Mouse (Mus musculus): Measurements from ENCODE around the gene Tmem165.

Gene Tmem165

DNA sequence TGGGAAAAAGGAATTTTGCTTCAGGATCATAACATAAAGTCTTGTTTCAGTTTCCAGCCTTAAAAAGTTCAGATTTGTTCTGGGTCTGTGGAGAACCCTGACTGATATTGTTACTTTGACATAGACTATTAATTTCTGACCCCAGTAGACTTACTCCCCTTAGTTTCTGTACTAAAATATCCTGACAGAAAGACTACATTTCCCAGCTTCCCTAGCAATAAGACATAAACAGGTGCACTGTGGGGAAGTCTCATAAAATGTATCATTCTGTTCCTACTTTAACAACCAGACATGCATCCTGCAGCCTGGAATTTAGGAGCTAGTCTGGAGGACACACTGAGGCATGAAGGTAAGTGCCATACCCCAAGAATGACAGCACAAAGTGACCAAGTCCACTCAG, 12.6 kb upstream of the Tmem165 start:
- no peak for DNase-seq (ENCODE audit: low read depth, low spot score)

- DNase-seq (ENCODE audit: low read depth, low spot score), result no peak
Measured at GRCm38 (mm10) chr5:76175051-76175450, 8.6 kb upstream of the Tmem165 start.

DNA sequence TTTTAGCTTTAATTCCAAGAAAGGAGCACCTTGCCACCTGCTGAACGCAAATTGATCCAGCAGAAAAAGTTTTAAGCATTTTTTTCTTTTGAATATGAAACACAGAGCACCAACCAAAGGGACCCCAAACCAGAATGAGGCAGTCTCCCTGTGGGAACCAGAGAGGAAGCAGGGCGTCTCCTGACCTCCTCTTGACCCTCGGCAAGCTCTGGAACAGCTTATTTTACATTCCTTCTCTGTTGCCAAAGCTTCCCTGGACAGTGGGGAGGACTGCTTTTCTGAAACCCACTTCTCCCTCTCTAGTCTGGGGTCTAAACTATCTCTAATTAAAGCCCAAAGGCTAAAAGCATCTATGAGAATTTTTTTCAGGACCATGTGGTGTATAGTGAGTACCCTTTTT, 7.3 kb upstream of the Tmem165 start:
- DNase-seq (ENCODE audit: low read depth, low spot score), result no peak

- no peak for DNase-seq (ENCODE audit: low read depth, low spot score)
Measured at GRCm38 (mm10) chr5:76176841-76177240, 6.8 kb upstream of the Tmem165 start.

DNA sequence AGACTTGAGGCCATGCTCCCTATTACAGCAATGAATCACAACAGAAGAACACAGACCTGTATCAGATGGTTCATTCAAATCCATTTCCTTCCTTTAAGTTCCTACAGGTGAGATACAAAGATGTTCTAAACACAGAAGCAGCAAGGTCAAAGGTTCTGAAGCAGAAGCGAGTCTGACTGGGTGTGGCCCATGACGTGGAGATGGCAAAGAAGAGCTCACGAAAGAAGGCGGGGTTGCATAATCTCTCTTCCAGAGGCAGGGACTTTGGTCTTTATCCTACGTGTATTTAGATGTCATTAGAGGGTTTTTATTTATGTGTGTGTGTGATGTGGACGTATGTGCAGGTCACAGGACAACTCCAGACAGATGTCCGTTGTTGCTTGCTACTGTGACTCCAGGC, 6.0 kb upstream of the Tmem165 start:
- DNase-seq (ENCODE audit: low read depth, low spot score), result no peak

- DNase-seq (ENCODE audit: low read depth, low spot score), result no peak
Measured at GRCm38 (mm10) chr5:76179171-76179570, 4.5 kb upstream of the Tmem165 start.

- DNase-seq (ENCODE audit: low read depth, low spot score), result no peak
Measured at GRCm38 (mm10) chr5:76179791-76180190, 3.9 kb upstream of the Tmem165 start.

DNA sequence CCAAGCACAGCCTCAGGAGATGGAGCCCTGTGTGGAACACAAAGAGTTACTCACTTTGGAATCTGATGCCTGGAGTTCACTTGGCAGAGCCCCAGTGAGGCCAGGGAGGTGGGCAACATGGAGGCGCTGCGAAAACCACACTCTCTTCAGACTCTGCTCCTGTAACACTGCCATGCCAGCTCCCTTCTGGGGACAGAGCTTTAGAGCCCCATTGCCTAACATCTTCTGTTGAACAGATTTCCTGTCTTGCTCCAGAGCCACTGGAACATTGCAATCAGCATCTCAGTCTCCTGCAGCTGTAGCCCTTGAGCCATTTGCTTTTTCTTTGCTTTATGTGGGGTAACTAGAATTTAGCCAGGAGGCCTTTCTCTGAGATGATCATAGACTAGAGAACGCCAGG, 1.4 kb upstream of the Tmem165 start:
- DNase-seq (ENCODE audit: low read depth, low spot score), result no peak

DNA sequence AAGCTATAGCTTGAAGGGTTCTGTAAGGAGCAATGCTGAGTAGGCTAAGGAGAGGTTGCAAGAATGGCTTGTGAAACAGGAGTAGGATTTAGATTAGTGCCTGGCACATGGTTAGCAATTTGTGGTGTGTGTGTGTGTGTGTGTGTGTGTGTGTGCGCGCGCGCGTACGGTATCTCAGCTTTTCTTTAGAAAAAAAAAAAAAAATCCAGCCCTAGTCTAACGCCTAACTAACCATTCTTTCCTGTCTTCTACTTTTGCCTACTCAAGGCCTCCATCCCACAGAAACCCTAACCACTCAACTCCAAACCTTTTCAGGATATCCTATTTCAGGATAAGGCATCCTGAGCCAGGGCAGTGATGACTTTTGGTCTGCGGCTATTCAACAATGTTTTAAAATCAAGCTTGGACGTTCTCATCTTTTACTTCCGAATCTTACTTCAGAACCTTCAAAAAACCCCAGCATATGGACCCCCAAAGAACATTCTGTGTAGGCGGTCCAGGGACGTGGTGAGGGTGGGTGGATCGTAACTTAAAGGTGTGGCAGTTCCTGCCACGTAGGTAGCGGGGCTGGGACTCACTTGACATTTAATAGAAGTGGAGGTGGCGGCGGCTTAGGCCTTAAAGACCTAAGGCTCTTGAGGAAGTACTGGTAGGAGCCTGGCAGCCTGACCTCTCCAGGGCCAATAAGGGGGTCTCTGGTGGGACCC, 484 bp upstream of the Tmem165 start:
- no peak for DNase-seq (ENCODE audit: low read depth, low spot score)

GRCm38 (mm10) chr5:76184286-76185080, 803 bp downstream of the Tmem165 start:
- DNase-seq (ENCODE audit: low read depth, low spot score), result peak; percentile 69

- no peak for DNase-seq (ENCODE audit: low read depth, low spot score)
Measured at GRCm38 (mm10) chr5:76187885-76188284, 4.2 kb downstream of the Tmem165 start.

GRCm38 (mm10) chr5:76190609-76191008, 6.9 kb downstream of the Tmem165 start:
- DNase-seq (ENCODE audit: low read depth, low spot score), result no peak

DNA sequence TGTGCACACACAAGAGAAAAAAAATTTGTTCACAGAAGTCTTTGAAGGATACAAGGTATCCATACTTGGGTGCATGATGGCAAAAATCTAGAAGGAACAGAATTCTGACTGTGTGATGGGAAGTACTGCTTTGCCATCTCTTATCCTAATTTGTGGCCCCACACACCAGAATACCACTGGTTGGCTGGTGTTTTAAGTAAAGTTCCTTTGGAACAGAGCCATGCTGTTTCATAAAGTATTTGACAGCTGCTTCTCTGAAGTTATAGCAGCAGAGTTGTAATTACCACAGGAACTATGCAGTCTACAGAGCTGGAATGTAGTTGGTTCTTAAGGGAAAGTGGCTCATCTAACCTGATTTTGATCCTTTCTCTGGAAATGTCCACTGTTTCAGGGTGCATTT, 9.4 kb downstream of the Tmem165 start:
- DNase-seq (ENCODE audit: low read depth, low spot score), result no peak

DNA sequence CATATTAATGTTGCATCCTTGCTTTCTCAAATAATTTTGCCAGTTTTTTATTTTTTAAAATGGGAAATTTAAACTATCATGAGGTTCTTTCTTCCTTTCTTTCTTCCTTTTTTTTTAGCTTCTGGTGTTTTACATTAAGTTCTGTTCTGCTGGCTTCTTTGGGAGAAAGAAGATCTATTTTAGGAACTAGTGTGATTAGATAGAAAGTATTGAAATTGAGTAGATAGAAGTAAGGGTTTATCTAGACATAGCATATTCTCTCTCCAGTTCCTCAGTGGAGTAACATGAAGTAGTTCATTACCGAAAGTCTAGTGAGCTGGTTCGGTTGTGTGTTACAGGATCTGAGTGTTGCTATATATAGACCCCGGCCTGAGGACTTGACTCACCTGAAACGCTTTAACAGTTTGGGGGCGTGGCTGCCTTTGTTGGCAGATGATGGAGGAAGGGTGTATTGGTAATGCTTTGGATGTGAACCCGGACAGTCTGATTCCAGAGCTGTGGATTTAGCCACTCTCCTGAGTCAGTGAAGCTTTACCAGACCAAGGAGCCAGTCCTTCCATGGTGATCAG, 10.8 kb downstream of the Tmem165 start:
- DNase-seq (ENCODE audit: low read depth, low spot score), result no peak

DNA sequence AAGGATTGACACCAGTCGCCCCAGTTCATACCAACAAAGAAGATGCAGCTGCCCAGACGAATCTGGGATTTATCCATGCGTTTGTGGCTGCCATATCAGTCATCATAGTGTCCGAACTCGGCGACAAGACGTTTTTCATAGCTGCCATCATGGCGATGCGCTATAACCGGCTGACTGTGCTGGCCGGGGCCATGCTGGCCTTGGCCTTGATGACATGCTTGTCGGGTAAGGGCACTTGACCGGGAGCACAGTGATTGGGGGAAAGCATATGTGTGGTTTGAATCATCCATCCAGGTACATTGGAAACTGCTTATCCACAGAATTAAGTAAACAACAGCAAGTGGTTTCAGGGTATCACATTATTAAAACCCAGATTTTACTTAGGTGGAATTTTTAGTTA, 15.7 kb downstream of the Tmem165 start:
- no peak for DNase-seq (ENCODE audit: low read depth, low spot score)

- DNase-seq (ENCODE audit: low read depth, low spot score), result no peak
Measured at GRCm38 (mm10) chr5:76203171-76203570, 19.5 kb downstream of the Tmem165 start.

- no peak for DNase-seq (ENCODE audit: low read depth, low spot score)
Measured at GRCm38 (mm10) chr5:76205886-76206285, 22.2 kb downstream of the Tmem165 start.

- no peak for DNase-seq (ENCODE audit: low read depth, low spot score)
Measured at GRCm38 (mm10) chr5:76208066-76208465, 24.4 kb downstream of the Tmem165 start.

DNA sequence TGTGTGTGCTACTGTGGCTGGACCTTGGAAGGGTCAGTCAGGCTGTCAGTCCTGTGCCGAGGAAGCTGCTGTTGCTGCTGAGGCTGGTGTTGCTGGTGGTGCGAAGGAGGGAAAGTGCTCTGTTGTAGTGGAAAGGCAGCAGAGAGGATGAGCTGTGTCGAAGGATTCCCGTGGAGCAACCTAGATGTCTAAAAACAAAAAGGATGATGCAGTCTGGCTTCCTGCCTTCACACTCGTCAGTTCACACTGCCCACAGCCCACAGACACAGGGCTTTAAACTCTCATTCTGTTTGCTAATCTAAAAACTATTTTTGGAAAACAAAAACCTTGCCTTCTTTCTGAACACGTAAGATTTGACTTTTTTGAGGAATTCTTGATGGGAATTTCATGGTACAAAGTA, 33.0 kb downstream of the Tmem165 start:
- DNase-seq (ENCODE audit: low read depth, low spot score), result no peak

DNA sequence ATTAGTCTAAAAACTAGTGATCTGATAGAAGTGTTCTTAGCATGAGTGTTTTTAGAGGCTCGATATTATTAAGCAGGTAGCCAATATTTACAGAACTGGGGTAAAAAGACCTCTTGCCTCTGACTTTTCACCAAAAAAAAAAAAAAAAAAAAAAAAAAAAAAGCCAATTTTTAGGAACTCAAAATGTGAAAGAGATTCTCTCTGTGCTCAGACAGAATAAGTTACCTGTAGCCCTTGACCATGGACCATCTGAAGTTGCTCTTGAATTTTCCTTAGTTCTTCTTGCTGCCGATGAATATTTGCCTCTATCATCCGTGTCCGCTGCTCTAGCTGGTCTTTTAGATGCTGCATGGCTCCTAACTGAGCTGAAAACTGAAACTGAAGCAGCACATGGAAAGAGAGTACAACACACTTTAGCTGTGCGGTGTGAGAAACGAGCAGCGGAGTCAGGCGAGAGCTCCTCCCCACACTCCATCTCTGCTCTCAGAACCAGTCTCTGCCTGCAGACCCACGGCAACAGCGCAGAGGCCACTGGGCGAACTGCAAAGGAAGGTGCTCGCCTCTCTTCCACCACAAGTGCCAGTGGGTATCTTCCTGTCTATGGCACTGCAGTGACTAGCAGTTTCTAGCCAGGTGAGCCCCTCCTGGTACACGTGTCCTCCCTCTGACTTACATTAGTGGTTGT, 47.6 kb downstream of the Tmem165 start:
- DNase-seq (ENCODE audit: low read depth, low spot score), result no peak

DNA sequence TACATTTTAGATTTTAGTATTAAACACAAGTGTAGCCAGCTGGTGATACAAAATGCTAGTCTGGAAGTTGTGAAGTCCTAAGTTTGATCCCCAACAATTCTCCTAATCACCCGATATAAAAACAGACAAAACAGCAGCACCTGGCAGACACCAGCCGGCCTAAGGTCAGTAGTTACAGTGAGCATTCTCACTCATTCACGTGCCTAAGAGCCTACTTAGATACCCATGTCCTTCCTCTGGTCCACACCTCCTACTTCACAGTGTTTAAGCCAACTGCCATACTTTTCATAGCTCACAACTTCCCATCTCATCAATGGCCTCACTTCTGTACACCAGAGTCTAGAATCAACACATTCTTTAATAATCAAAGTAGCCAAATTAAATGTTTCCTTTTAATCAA, 59.6 kb downstream of the Tmem165 start:
- no peak for DNase-seq (ENCODE audit: low read depth, low spot score)

DNA sequence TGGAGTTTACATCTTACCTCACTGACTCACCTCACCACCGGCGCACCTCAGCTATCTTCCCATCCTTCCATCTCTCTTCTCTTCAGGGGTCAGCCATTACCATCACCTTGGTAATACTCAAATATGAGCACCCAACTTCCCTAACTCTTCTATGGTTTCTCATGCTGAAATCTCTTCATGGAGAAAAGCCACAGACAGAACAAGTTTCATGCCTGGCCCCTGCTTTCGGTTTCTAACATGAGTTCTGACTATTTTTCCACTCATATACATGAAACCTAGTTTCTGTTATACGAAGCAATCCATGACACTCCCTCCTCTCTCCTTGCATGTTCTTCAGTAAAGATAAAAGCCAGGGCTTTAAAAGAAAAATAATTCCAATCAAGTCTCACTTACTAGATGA, 60.2 kb downstream of the Tmem165 start:
- no peak for DNase-seq (ENCODE audit: low read depth, low spot score)
